Mouse (Mus musculus) gastrocnemius, adult 2 months (tissue): ENCODE measurements around the gene Jdp2. TPM values are rescaled to one million over a fixed set of nuclear protein-coding genes. Genes with fewer than 3 reads are reported as not detected.

Source experiments
- DNase-seq: peaks from one replicate; pipeline ENCODE4 v3.0.0; 2022
- H3K27ac ChIP-seq: fragments of 200-600 bp; 2 replicates; pipeline ENCODE4 v1.8.1; 2022; ENCODE audit warnings: mild to moderate bottlenecking
- H3K4me3 ChIP-seq: fragments of 200-600 bp; 2 replicates; pipeline ENCODE4 v1.8.1; 2022; ENCODE audit warnings: mild to moderate bottlenecking, moderate library complexity
- CTCF ChIP-seq: fragments of 200-600 bp; IDR thresholded peaks from 2 replicates; pipeline ENCODE4 v1.8.1; 2022; ENCODE audit warnings: antibody characterized with exemption, mild to moderate bottlenecking, moderate library complexity
- intact Hi-C: fragments of 180-260 bp; cut with DNase I; formaldehyde crosslinking; loops from one replicate; pipeline ENCODE4 v1.15.1; 2025
- long read RNA-seq, 2 experiments: library from polyadenylated mRNA; stranded (forward); transcript quantifications; one replicate each; pipeline ENCODE4 v2.0.0; 2021
- total RNA-seq, 2 experiments: library from RNA; stranded (reverse); gene quantifications; 2 replicates each; pipeline ENCODE4 v1.2.3; 2021

The Jdp2 gene
- total RNA-seq, result 1 to 10 TPM; 3.9 to 8.8 TPM
- long read RNA-seq, experiment 1, transcript Jdp2-201 (4 exons, 1,643 nt), result major isoform, 6 of 8 reads
- long read RNA-seq, experiment 1, partial matches to known transcripts, result 0 of 8 reads
- long read RNA-seq, experiment 1, other reads (novel, unspliced or antisense), result 0 of 8 reads
- long read RNA-seq, experiment 2, transcript Jdp2-201 (4 exons, 1,643 nt), result major isoform, 6 of 6 reads
- long read RNA-seq, experiment 2, partial matches to known transcripts, result 0 of 6 reads
- long read RNA-seq, experiment 2, other reads (novel, unspliced or antisense), result 0 of 6 reads

DNA sequence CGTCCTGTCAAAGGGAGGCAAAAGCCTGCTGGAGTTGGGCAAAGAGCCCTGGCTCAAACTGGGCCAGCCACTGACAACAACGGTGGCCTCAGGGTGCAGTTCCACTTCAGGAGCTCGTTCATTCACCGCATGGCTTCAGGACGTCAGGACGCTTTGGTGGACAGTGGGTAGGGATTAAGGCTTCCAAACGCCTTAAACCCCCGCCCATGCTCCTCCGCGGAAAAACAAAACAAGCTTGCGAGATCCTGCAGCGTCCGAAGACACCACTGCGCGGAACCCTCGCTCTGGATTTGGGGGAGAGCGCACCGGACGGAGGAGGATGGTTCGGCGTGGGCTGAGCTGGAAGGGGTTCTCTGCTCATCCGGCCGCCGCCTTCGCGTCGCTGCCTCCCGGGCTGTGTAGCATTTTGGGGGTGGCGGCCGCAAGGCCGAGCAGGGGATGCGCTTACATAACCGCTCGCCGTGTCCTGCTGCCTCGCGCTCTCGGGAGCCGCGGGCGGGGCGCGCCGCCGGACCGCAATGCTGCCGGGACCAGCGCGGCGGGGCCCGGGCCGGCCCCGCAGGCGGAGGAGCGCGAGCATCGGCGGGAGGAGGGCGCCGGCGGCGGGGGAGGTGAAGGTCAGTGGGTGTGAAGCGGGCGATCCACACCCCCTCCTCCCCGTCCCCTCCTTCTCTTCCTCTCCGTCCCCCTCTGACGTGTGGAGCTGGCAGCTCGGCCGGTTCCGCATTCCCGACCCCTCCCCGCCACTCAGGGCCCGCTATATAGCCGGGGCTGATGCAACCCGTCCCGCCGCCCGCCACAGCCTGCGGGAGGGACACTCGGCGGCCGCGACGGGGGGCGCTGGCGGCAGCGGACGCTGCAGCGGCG lies at the start of gene Jdp2:
Jdp2 (plus strand) TSS at position 417 of the 867 bp plus-strand sequence.
- intact Hi-C loops, result loop anchor here (2.0 kb wide), 1 partner anchor 26 kb away; no protein-coding TSS in a partner anchor
- peak; percentile 13; the same call in 1 of the 2 replicates for TF ChIP-seq CTCF
- DNase-seq, result peak; percentile 97
- Histone ChIP-seq H3K4me3 (peak within 1 kb of the TSS; percentile 97), H3K27ac (peak within 1 kb of the TSS; percentile 97)

DNA sequence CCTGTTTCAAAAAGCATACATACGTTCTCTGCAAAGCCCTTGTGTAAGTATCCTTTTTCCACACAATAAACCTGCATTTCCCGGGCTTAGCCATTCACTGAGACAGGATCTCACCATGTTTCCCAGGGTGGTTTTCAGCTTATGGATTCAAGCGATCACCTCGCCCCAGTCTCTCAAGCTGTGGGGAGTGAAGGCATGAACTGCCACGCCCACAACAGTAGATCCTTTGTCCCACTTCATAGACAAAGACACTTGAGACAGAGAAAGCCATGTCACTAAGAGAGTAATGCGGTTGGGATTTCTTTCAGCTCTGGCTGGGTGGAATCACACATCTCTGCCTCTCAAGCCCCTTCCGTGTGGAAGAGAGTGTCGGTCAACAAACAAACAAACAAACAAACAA lies 49.2 kb upstream of the Jdp2 start:
- intact Hi-C loops, result no loop called here
- TF ChIP-seq CTCF, result no peak
- no peak for DNase-seq

GRCm38 (mm10) chr12:85550435-85550834 lies 48.4 kb upstream of the Jdp2 start:
- DNase-seq, result no peak
- no peak for TF ChIP-seq CTCF
- Histone ChIP-seq H3K27ac (no peak overlapping the region), H3K4me3 (no peak overlapping the region)
- intact Hi-C loops, result no loop called here

More for the DNA sequence above, 49.2 kb upstream of the Jdp2 start:
- no peak overlapping the region for H3K4me3 ChIP-seq
- no peak overlapping the region for H3K27ac ChIP-seq

DNA sequence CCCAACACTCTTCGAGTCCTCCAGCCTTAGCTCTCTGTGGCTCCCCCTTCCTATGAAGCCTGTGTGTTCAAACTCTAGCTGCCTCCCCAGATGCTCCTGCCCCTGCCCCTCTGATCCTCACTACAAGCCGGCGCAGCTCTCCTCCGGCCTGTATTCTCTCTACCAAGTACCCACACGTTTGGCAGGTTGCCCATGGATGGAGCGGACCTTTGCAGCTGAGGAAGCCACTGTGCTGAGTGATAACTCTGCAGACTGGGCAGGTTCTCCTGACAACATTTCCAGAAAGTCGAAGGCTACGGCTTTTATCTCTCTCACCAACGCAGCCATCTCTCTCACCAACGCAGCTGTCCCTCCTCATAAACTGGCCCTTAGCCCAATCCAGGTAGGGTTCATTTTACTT lies 39.5 kb upstream of the Jdp2 start:
- TF ChIP-seq CTCF, result no peak
- intact Hi-C loops, result no loop called here
- no peak overlapping the region for H3K4me3 ChIP-seq
- DNase-seq, result no peak
- H3K27ac ChIP-seq, result no peak overlapping the region

DNA sequence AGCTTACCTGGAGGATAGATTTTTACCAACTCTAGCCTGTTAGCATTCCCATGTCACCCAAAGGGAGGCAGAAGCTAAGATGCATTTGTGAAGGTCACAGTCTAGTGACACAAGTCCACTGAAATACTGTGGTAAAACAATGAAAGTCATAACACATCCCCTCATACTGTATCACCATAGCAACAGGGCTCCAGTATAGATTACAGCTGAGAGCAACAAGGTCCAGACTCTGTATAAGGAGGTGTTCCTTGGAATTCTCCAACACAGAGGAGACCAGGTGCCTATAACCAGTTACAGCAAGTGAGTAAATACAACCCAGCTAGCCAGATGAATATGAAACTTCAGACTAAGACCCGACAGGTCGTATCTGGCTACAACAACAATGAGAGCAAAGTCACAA lies 33.4 kb upstream of the Jdp2 start:
- Histone ChIP-seq H3K4me3 (no peak overlapping the region), H3K27ac (no peak overlapping the region)
- intact Hi-C loops, result no loop called here
- TF ChIP-seq CTCF, result no peak
- DNase-seq, result no peak

- intact Hi-C loops, result no loop called here
- no peak for DNase-seq
- TF ChIP-seq CTCF, result no peak
- no peak overlapping the region for H3K27ac ChIP-seq
- no peak overlapping the region for H3K4me3 ChIP-seq
These were observed 30.5 kb upstream of the Jdp2 start for GRCm38 (mm10) chr12:85568298-85568697.

GRCm38 (mm10) chr12:85569393-85570157 lies 29.3 kb upstream of the Jdp2 start:
- peak overlapping the region; percentile 58 for H3K27ac ChIP-seq

GRCm38 (mm10) chr12:85570158-85570540 lies 28.7 kb upstream of the Jdp2 start:
- H3K4me3 ChIP-seq, result no peak overlapping the region
- intact Hi-C loops, result loop anchor here (5.0 kb wide), 1 partner anchor 38 kb away; no protein-coding TSS in a partner anchor
- peak overlapping the region; percentile 58 for H3K27ac ChIP-seq
- no peak for DNase-seq
- no peak for TF ChIP-seq CTCF

More at GRCm38 (mm10) chr12:85569393-85570157, 29.3 kb upstream of the Jdp2 start:
- peak; percentile 54 for DNase-seq
- TF ChIP-seq CTCF, result no peak
- intact Hi-C loops, result loop anchor here (5.0 kb wide), 1 partner anchor 37 kb away; no protein-coding TSS in a partner anchor
- no peak overlapping the region for H3K4me3 ChIP-seq

GRCm38 (mm10) chr12:85571312-85571711 lies 27.5 kb upstream of the Jdp2 start:
- peak; percentile 77 for DNase-seq
- H3K27ac ChIP-seq, result peak overlapping the region; percentile 89
- intact Hi-C loops, result loop anchor here (5.0 kb wide), 1 partner anchor 39 kb away; no protein-coding TSS in a partner anchor

DNA sequence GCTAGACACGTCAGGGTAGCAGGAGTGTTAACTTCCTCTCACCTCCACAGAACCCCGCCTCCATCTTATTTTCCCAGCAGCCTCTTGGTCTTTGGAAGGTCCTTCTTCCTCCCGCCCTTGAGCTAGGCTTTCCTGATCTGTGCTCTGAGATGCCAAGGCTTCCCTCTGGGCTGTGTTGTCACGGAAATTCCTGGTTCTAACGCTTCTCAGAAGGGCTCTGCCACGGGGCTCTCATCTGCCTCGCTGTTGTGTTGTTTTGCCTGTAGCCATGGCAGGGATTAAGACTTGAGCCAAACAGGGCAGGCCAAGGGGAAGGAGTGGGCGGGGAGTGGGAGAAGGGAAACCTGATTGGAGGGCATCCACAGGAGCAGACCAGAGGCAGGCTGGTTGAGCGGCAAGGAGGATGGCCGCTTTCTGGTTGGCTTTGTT lies 26.8 kb upstream of the Jdp2 start:
- no peak for TF ChIP-seq CTCF
- Histone ChIP-seq H3K27ac (peak overlapping the region; percentile 89), H3K4me3 (peak overlapping the region; percentile 72)
- peak; percentile 90 for DNase-seq
- intact Hi-C loops, result loop anchor here (2.0 to 5.0 kb wide), 2 partner anchors 27 to 40 kb away; partner anchors contain the start of gene Jdp2

More at GRCm38 (mm10) chr12:85571312-85571711, 27.5 kb upstream of the Jdp2 start:
- peak overlapping the region; percentile 72 for H3K4me3 ChIP-seq
- no peak for TF ChIP-seq CTCF

DNA sequence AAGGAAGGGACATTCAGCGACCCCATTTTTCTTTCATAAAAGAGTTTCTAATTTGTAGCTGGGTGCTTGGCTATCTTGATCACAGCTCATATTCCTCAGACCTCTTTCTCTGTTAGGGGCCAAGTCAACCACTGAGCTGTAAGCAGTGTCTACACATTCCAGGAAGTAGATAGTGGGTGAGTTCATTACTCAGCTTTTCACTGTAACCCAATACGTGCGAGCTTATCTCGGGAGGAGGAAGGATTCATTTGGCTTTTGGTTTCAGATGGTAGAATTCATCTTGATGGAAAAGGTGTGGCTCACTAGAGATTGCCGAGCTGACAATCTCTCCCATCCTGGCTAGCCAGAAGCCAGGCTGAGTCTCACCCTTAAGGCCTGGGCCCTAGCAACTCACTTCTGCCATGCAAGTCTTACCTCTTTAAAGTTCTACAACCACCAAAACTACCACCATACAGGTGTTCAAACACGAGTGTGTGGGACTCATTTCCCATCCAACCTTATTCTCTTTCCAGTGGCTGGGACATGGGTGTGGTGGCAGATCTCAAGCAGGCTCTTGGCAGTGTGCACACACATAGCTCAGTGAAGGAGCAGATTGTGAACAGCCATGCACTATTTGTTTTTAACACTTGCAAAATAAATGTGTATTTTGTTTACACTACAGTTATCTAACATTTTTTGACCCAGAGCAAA lies 23.9 kb upstream of the Jdp2 start:
- H3K27ac ChIP-seq, result peak overlapping the region; percentile 58
- no peak overlapping the region for H3K4me3 ChIP-seq
- intact Hi-C loops, result loop anchor here (5.0 kb wide), 1 partner anchor 43 kb away; no protein-coding TSS in a partner anchor
- no peak for TF ChIP-seq CTCF
- DNase-seq, result no peak

DNA sequence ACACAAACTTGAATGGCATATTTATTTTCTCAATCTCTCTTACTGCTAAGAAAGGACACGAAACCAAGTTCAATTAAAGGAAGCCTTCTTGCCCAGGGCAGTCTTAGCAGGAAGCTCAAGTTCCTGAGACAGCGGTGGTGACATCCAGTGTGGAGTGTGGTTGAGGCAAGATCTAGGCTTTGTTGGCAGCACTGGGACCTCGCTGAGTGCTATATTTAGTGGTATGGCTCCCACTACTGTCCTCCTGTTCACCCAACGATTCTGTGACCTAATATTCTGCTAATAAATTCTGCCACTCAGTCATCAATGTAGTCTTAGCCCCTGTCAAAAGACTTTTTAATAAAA lies 23.4 kb upstream of the Jdp2 start:
- intact Hi-C loops, result no loop called here
- DNase-seq, result peak; percentile 53
- Histone ChIP-seq H3K27ac (peak overlapping the region; percentile 58), H3K4me3 (no peak overlapping the region)
- TF ChIP-seq CTCF, result peak; percentile 9; the same call in 1 of the 2 replicates
